Mouse (Mus musculus): ENCODE measurements at regions not wholly inside any gene's neighbourhood (a gene's known extent, or its start where the extent isn't known, plus 50 kb on each side); places are given as distances from the start of the nearest gene placed in this dataset.

DNA sequence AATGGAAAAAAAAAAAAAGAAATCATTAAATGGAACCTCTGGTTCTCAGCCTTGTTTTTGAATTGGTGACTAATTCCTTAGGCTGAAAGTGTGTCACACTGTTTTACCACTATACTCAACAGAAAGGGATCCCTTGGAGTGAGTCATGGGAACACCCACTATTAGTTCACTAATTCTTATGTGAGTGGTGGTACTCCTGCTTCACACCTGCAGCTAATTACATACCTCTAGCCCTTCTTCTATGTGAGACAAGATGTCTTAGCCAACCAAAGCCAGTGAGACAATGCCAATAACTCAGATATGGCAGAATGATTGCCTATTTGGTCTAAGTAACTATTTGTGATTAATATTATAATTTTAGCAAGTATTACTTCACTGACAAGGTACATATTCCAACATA lies 398.9 kb downstream of the Vps13c start:
- TF ChIP-seq POLR2A (IDR thresholded peaks at IDR 0.05; ENCODE audit: low read depth, low read length) (no peak), CTCF (conservative IDR thresholded peaks at IDR 0.05; ENCODE audit: insufficient read depth, insufficient read length, low read depth, low read length) (no peak)
